Mouse (Mus musculus): ENCODE data around the gene Arnt.
"Not testable (repeated sequence)": the region's sequence is repeated elsewhere in the genome, so short reads cannot be mapped to it uniquely, and the experiment has no call there.

Gene Arnt

GRCm38 (mm10) chr3:95529814-95530213 is 95.6 kb downstream of the Arnt start:
- DNase-seq (ENCODE audit: low spot score): no peak

GRCm38 (mm10) chr3:95531025-95531424 is 96.8 kb downstream of the Arnt start:
- DNase-seq (ENCODE audit: low spot score): no peak

GRCm38 (mm10) chr3:95533364-95533763 is 99.2 kb downstream of the Arnt start:
- DNase-seq (ENCODE audit: low spot score): no peak

GRCm38 (mm10) chr3:95534927-95535326 is 100.7 kb downstream of the Arnt start:
- no peak for DNase-seq (ENCODE audit: low spot score)

- no peak for DNase-seq (ENCODE audit: low spot score)
These were observed 104.7 kb downstream of the Arnt start for GRCm38 (mm10) chr3:95538936-95539335.

GRCm38 (mm10) chr3:95539837-95540236 is 105.6 kb downstream of the Arnt start:
- DNase-seq (ENCODE audit: low spot score): no peak

- DNase-seq (ENCODE audit: low spot score): not testable (repeated sequence)
These were observed 107.0 kb downstream of the Arnt start for GRCm38 (mm10) chr3:95541186-95541585.

- no peak for DNase-seq (ENCODE audit: low spot score)
These were observed 108.0 kb downstream of the Arnt start for GRCm38 (mm10) chr3:95542171-95542570.

GRCm38 (mm10) chr3:95542981-95543380 is 108.8 kb downstream of the Arnt start:
- DNase-seq (ENCODE audit: low spot score): no peak

Measured in retina, embryonic 14.5 days (tissue).